Mouse (Mus musculus): ENCODE measurements at regions not wholly inside any gene's neighbourhood (a gene's known extent, or its start where the extent isn't known, plus 50 kb on each side); places are given as distances from the start of the nearest gene placed in this dataset.

GRCm38 (mm10) chr3:128110406-128110805 lies 214.3 kb upstream of the Fam241a start:
- no peak for DNase-seq

- DNase-seq: no peak
Measured at GRCm38 (mm10) chr3:128104516-128104915, 208.4 kb upstream of the Fam241a start.

- no peak for DNase-seq
Measured at GRCm38 (mm10) chr3:128093046-128093445, 196.9 kb upstream of the Fam241a start.

DNA sequence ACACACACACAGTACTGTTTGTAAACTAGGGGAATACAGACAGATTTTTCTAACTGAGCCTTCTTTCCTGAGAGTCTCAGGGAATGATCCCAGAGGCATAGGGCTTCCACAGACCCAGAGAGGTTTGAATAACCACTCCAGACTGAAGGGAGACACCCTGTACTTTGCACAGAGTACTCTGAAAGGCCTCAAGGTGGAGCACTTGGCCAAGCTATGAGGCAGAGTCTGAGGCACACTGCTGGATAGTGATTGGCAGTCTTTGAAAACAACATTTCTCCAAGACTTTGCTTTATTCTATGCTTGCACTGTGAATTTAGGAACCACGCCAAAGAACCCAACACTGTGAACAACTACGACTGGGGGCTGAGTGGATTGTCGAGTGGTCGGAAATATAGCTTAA lies 192.1 kb upstream of the Fam241a start:
- peak; percentile 10 for DNase-seq

DNA sequence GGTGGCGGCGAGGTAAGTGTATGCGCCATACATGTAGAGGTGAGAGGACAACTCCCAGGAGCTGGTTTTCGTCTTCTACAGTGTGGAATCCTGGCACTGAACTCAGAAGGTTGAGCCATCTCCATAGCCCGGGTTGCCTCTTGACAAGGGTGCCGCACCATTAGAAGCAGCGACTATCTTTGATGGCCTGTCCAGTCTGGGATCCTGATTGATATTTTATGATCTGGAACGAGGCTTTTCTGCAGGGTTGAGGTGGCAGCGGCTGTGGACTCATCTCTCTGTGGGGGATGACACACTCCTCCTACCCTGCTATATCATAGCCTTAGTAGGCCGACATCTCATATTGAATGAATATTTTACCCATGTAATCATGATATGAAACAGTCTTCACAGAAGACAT lies 191.0 kb upstream of the Fam241a start:
- DNase-seq: no peak

DNA sequence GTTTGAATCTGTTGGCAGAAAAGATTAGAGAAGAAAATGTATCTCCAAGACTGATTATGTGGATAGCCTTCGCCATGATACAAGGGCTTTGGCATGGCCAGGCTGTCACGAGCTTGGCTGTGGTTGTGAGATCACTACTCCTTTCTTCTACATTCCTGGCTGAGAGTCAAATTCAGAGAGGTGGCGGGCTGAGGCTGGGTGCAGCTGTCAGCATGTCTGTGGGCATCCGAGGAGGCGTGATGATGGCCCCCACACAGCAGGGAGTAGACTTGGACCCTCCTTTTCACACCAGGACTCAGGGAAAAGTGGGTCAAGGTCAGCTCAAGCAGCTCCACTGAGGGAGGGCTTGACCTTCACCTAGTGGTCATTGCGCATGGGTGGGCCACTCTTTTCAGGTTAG lies 186.3 kb upstream of the Fam241a start:
- DNase-seq: no peak

GRCm38 (mm10) chr3:128081430-128081829 lies 185.3 kb upstream of the Fam241a start:
- DNase-seq: no peak

- DNase-seq: no peak
Measured at GRCm38 (mm10) chr3:128067861-128068260, 171.7 kb upstream of the Fam241a start.

GRCm38 (mm10) chr3:128054031-128054430 lies 157.9 kb upstream of the Fam241a start:
- no peak for DNase-seq

DNA sequence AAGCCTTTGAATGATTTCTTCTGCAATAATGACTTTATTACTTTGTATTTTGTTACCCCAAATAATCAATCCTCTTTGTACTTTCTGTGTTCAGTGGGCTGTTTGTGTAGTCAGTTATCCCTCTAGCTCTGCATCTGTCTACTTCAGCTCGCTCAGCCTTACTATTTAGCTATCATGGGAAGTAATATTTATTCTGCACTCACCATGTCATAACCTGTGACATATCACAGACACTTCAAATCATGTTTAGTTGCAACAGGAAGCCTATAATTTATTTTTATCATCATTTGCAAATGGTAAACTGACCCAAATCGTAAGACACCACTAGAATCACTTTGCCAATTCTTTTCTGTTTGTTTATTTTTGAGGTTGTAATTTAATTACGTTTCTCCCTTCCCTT lies 147.6 kb upstream of the Fam241a start:
- no peak for DNase-seq

DNA sequence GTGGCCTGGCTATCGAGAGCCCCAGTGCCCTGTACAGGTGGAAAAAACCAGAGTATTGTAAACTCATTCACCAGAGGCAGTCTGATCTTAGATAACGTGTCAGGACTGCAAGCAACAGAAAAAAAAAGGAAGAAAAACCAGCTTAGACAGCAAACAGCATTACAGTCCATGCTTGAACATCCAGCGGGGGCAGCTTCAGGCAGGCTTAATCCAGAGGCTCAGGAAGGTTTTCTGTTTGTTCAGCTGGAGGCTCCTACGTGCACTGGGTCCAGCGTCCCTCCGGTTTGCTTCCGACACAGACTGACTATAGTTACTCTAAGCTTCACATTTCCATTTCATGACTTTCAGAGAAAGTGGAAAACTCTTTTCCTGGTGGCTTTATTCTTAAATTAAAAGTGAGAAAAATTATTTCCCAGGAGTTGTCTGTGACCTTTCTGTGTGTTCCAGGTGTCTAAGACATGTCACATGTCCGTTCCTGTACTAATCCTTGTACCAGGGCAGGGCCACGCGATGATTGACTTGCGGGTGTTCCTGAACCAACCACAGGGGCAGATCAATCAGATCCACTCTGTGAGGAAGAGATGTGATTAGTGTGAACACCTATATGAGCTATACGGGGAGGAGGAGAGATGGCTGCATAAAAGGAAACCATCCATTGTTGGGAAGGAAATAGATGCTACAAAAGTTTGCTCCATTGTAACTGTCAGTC lies 144.4 kb upstream of the Fam241a start:
- peak; percentile 7 for DNase-seq

DNA sequence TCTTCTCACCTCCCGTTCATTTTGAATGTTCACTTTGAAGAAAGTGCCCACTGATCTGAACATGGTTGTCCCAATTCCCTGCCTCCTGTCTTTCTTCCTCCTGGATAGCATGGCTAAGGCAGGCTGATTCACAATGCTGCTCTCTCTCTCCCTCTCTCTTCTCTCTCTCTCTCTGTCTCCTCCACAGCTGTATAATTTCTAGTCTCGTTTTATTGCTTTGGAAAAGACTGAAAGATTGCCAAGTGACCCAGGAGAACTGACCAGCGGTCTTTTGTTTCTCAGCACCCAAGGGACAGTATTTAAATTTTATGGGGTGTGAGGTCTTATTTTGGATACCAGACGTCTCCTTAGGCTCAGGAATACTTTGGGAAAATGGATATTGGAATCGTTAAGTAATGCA lies 143.1 kb upstream of the Fam241a start:
- no peak for DNase-seq

DNA sequence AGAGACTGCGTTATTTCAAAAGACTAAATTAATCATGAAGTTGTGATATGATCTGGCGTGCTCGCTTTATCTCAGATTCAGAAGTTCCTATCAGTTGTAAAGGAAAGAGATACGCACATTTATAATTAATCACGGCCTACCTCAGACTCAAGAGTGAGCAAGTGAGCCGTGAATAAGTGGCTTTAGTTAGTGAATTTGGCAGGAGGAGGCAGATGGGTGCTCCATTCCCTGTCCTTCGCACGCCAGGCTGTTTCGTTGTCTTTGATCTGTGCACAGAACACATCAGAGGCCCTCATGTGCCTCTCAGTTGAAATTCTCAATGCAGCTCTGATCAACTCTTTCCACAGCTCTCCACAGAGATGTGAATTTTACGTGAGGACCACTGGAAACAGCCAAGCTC lies 140.4 kb upstream of the Fam241a start:
- DNase-seq: no peak

- no peak for DNase-seq
Measured at GRCm38 (mm10) chr3:128030352-128030751, 134.2 kb upstream of the Fam241a start.

DNA sequence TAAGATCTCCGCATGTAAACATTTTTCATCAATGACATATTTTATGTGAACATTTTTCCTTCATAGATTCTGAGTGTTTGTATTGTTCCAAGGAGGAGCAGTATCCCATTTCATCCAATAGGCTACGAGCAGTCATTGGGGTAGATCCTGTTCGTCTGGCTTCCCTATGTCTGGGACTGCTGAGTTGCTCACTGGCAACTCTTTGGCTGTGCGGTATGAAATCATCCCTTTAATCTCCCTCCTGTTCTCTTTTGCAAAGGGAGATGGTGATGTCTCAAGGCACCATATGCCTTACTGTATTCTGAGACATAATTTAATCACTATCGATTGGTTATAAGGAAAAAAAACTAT lies 133.4 kb upstream of the Fam241a start:
- no peak for DNase-seq

DNA sequence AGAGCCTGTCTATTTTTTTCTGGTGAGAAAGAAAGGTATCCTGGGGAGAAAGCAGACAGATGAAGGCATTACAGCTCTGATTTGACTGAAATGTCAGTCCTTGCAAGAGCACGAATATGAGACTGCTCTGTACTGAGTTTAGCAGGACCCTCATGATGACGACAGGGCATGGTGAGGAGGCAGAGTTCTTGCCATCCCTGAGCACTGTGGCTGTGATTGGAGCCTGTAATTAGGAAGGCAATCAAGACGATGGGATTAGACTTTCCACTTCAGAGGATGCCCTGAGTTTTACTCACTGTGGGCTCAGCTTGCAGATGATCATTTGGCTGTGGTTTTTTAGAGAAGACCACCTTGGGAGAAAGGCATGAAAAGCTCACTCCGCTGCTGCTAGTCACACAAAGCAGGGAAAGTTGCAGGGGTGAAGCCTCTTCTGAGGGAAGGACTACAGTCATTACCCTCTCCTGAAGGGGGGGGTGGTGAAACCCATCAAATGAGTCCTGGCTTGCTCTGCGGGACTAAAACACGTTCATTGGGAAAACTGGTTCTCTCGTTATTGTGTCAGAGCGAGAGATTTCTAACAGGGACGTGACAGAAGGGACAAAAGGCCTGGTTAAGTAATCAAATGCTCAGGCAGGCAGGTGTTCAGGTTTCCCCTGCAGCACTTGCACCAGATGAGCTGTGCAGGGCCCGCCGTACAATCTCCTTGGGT lies 132.9 kb upstream of the Fam241a start:
- DNase-seq: no peak

GRCm38 (mm10) chr3:128024856-128025255 lies 128.7 kb upstream of the Fam241a start:
- no peak for DNase-seq

DNA sequence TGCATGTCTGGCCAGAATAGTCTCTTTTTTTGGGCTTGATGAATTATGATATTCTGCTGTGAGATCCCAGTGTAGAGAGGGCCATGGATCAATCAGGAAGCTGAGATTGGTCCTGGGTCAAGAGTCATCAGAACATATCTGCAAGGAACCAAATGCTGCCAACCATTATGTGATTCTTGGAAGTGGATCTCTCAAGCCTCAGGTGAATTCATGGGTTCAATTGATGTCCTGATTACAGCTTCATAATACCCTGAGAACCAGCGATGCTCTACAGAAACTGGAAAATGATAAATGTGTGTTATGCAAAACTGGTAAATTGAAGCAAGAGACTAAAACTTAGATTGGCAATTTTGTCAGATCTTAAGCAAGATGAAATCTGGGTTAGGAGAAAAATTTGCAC lies 118.8 kb upstream of the Fam241a start:
- no peak for DNase-seq

- DNase-seq: no peak
Measured at GRCm38 (mm10) chr3:128002905-128003641, 106.9 kb upstream of the Fam241a start.

- peak; percentile 15 for DNase-seq
Measured at GRCm38 (mm10) chr3:128001924-128002501, 105.9 kb upstream of the Fam241a start.

- DNase-seq: no peak
Measured at GRCm38 (mm10) chr3:127995678-127996077, 99.6 kb upstream of the Fam241a start.

DNA sequence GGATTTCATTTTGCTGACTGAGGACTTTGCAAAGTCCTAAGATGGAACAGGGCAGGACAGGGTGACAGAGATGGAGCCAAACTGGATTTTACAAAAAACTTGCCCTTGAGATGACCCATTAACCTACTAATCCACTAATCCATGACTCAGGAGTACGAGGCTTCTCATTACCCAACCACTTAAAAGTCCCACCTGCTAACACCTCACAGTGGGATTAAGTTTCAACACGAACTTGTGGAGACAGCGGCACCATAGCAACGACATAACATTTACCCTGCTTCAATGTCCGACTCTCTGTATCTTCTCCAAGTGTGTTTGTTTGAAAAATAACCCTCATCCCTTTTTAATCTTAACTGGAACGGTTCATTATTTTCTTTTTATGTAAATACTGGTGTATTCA lies 91.5 kb upstream of the Fam241a start:
- no peak for DNase-seq

GRCm38 (mm10) chr3:127985165-127985564 lies 89.0 kb upstream of the Fam241a start:
- DNase-seq: no peak

DNA sequence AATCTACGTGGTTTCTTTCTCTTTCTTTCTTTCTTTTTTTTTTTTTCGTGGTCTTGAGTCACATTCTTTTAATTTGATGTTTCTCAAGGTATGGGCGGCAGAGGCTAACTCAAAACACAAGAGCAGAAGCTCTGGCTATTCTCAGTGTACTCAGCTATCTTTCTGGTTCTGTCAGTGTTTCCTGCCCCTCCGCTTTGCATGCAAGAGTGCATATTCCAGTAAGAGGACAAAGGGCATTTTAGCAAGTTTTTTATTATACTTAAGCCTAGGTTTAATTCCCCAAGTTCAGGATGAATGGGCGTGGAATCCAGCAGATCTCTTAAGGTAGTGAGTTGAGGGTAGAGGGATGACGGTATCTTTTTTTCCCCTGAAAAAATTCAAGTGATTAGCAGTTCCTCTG lies 81.1 kb upstream of the Fam241a start:
- DNase-seq: no peak
